Mouse (Mus musculus) hindbrain, embryonic 12.5 days (tissue): ENCODE results near the gene Hgd. TPM values are rescaled to one million over a fixed set of nuclear protein-coding genes. Genes with fewer than 3 reads are reported as not detected.
A peak's percentile ranks its signal among the peaks of the same experiment; 100 is the strongest.

Source experiments
- ATAC-seq: fragments of 200-750 bp; cut with Nextera tagmentation; 2 replicates; pipeline ENCODE4 v1.8.0; 2017; ENCODE audit warnings: moderate TSS enrichment; ENCODE audit not compliant: low FRiP score
- H3K27ac ChIP-seq: fragments of 300-500 bp; sonication (generic); 2 replicates; pipeline ENCODE4 v1.5.1; 2016; ENCODE audit warnings: mild to moderate bottlenecking
- H3K27me3 ChIP-seq: fragments of 300-500 bp; sonication (generic); 2 replicates; pipeline ENCODE4 v1.6.1; 2016; ENCODE audit warnings: mild to moderate bottlenecking
- H3K36me3 ChIP-seq: fragments of 300-500 bp; sonication (generic); 2 replicates; pipeline ENCODE4 v1.6.1; 2016; ENCODE audit warnings: mild to moderate bottlenecking
- H3K4me1 ChIP-seq: fragments of 300-500 bp; sonication (generic); 2 replicates; pipeline ENCODE4 v1.6.1; 2016
- H3K4me2 ChIP-seq: fragments of 300-500 bp; sonication (generic); replicated peaks from 2 replicates; pipeline ENCODE4 v1.6.1; 2016; ENCODE audit warnings: mild to moderate bottlenecking
- H3K4me3 ChIP-seq: fragments of 300-500 bp; sonication (generic); 2 replicates; pipeline ENCODE4 v1.5.1; 2016; ENCODE audit warnings: mild to moderate bottlenecking
- H3K9ac ChIP-seq: fragments of 300-500 bp; sonication (generic); 2 replicates; pipeline ENCODE4 v1.6.1; 2016; ENCODE audit warnings: mild to moderate bottlenecking, moderate library complexity
- H3K9me3 ChIP-seq: fragments of 300-500 bp; sonication (generic); replicated peaks from 2 replicates; pipeline ENCODE4 v1.6.1; 2016; ENCODE audit warnings: mild to moderate bottlenecking
- WGBS: fragments of 180-500 bp; shearing (Covaris S2); methylation state at CpG from one replicate; pipeline ENCODE4 v1.1.7; 2016; 5-methylcytosine and 5-hydroxymethylcytosine counted together
- polyA plus RNA-seq: library from polyadenylated mRNA; unstranded; fragments of >200 nt; fragmentation: Nextera tagmentation; extraction: Ambion mirVana; gene quantifications from 2 replicates; pipeline ENCODE4 v1.2.1, GENCODE M21; 2016

Hgd gene
- polyA plus RNA-seq, 1 experiment from 2014 or later, result not detected

DNA sequence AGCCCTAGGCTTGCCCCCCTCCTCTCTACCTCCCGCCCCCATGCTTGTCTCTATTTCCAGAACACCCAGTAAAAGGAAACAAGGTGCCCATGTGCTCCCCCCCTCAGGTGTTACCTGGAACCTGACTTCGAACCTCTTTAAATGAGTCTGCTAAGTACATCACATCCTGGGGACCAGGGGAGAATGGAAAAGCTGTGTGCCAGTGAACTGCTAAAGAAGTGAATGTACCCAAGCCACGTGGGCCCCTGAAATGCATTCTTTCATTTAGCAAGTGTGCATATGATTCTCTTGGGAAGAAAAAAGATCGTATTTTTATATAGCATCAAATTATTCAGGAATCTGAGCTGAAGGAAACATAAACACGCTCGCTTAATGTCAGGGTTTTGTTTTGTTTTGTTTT lies 3.8 kb downstream of the Hgd start:
- H3K9ac ChIP-seq, result peak overlapping the region; percentile 46; the same call in 1 of the 2 replicates

DNA sequence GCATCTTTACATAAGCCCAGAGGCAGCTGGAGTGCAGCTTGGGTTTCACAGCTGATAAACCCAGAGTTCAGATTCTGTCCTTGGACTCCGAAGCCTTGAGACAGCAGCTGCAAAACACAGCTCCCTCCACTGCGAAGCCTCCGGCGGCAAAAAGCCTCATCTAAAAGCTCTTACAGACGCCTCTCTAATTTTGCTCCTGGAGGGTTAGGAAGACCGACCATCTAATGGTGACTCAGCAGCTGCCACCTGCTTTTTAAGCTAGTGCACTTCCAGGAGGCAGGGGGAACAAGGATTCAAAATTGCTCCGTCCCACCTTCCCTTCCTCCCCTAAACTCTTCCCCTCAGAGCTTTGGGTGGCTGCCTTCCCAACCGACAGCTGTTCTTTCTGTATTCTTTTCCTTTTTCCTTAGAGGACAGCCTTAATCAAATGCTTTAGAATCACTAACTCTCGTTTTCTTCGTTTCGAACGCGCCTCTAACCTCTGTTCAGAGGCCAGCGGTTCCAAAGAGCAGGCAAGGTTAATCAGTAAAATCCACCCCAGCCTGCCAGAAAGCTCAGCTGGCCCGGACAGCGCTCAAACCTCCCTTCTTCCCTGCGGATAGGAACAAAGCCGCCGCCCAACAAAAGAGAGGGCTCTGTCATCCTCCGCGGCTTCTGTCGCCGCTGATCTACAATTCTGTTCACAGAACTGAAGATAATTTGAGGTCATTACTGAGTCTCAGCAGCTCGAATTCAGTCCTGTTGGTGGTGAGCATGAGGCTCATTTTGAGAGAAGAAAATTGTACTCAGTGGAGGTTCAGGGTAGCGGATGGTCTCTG lies 4.5 kb downstream of the Hgd start:
- Histone ChIP-seq H3K4me3 (peak overlapping the region; percentile 15), H3K27me3 (no peaks in the 10 kb centered on the region), H3K9me3 (no peaks in the 10 kb centered on the region), H3K4me2 (peak overlapping the region; percentile 43), H3K9ac (peak overlapping the region; percentile 46), H3K36me3 (no peaks in the 10 kb centered on the region), H3K27ac (peak overlapping the region; percentile 90), H3K4me1 (peaks cover 29% of the 10 kb centered on the region)
- 2% methylated on average over 25 of the region's 25 CpGs for WGBS
- peak; percentile 88 for ATAC-seq

More for the DNA sequence above, 3.8 kb downstream of the Hgd start:
- Histone ChIP-seq H3K36me3 (no peaks in the 10 kb centered on the region), H3K4me1 (peaks cover 29% of the 10 kb centered on the region), H3K4me3 (no peak overlapping the region; the same call in 1 of the 2 replicates), H3K27me3 (no peaks in the 10 kb centered on the region), H3K9me3 (no peaks in the 10 kb centered on the region), H3K27ac (peak overlapping the region; percentile 90), H3K4me2 (peak overlapping the region; percentile 43)
- WGBS, result 34% methylated on average over 6 of the region's 6 CpGs
- ATAC-seq, result no peak

DNA sequence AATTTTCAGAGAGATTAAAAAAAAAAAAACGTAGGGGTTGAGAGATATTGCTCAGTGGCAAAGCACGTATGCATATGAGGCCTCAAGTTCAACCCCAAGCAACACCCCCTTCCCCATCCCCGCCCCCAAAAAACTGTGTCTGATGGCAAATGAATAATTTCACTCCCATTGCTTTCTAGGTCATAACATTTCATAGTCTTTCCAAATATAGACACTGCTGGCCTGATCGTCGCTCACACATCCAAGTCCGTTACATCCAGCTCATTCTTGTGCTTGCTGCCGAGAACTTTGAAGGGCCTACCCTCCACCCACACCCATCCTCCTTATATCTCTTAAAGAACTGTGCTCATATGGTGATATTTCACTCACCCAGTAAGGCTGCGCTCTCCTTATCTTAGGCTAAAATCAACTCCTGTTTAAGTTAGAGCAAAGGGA lies 5.2 kb downstream of the Hgd start:
- no peaks in the 10 kb centered on the region for H3K9me3 ChIP-seq
- H3K4me3 ChIP-seq, result no peak overlapping the region
- 44% methylated on average over 8 of the region's 8 CpGs for WGBS
- H3K9ac ChIP-seq, result no peak overlapping the region
- no peaks in the 10 kb centered on the region for H3K27me3 ChIP-seq
- peak overlapping the region; percentile 43 for H3K4me2 ChIP-seq
- peaks cover 29% of the 10 kb centered on the region for H3K4me1 ChIP-seq
- no peaks in the 10 kb centered on the region for H3K36me3 ChIP-seq
- peak overlapping the region; percentile 90 for H3K27ac ChIP-seq
- ATAC-seq, result no peak

DNA sequence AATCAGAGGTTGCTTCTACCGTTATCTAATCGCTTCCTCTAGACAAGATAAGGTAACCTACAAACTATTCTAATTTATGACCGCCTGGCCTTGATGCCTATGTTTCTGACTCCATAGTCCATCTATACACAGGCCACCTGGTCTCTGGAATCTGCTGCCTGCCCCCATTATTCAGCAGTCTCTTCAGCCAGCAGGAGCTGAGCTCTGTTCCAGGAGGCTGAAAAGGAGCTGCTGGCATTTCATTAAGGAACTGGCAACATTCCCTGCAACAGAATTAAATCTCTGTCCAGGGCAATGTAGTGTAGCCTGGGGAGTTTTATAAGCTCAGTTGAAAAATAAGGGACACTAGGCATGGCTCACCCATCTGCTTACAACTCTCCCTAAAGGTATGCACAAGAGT lies 11.0 kb downstream of the Hgd start:
- Histone ChIP-seq H3K27ac (no peak overlapping the region), H3K4me2 (no peak overlapping the region), H3K4me3 (no peak overlapping the region), H3K9me3 (no peaks in the 10 kb centered on the region), H3K36me3 (no peaks in the 10 kb centered on the region), H3K27me3 (no peaks in the 10 kb centered on the region), H3K9ac (no peak overlapping the region), H3K4me1 (no peaks in the 10 kb centered on the region)
- ATAC-seq, result no peak
- WGBS, result 91% methylated on average over 3 of the region's 3 CpGs

DNA sequence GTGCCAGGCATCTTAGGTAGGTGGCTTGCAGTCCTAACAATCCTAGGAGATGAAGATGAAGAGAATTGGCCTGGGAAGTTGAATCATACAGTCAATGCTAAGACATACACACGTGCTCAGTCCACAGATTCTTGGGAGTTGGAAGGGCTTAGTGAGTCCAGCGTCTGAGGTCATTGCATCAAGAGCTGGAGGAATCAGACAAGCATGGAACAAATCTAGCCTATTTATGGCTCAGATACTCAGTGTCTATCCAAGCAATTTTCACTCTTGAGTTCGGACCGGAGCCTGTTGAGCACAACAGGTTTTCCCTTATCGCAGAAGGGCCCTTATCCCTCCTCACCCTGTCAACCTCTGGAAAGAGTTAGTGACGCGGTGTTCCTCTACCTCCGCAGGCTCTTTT lies 11.6 kb downstream of the Hgd start:
- Histone ChIP-seq H3K4me3 (no peak overlapping the region), H3K4me1 (no peaks in the 10 kb centered on the region), H3K27ac (no peak overlapping the region), H3K4me2 (no peak overlapping the region), H3K9me3 (no peaks in the 10 kb centered on the region), H3K36me3 (no peaks in the 10 kb centered on the region), H3K27me3 (no peaks in the 10 kb centered on the region), H3K9ac (no peak overlapping the region)
- WGBS, result 98% methylated on average over 8 of the region's 8 CpGs
- no peak for ATAC-seq

DNA sequence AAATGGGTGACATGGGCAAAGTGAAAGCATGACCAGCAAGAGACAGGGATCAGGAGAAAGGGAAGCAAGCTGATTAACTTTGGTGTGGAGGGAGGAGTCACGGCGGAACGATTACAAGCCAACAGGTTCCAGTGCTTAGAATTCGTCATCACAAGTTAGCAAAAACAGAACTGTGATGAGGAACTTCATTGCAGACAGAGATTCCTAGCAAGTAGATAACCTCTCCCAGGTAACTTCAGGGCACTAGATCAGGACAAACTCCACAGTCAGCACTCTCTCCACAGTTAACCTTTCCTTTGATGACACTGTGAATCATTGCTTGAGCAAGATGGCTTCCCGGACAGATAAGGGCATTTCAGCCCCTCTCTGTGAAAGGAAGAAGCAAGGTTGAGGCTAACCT lies 17.5 kb downstream of the Hgd start:
- no peak overlapping the region for H3K4me3 ChIP-seq
- H3K27me3 ChIP-seq, result no peaks in the 10 kb centered on the region
- H3K4me2 ChIP-seq, result no peak overlapping the region
- WGBS, result 76% methylated on average over 5 of the region's 5 CpGs
- no peak overlapping the region for H3K9ac ChIP-seq
- H3K9me3 ChIP-seq, result no peaks in the 10 kb centered on the region
- H3K4me1 ChIP-seq, result no peaks in the 10 kb centered on the region
- H3K27ac ChIP-seq, result no peak overlapping the region
- ATAC-seq, result no peak
- no peaks in the 10 kb centered on the region for H3K36me3 ChIP-seq

DNA sequence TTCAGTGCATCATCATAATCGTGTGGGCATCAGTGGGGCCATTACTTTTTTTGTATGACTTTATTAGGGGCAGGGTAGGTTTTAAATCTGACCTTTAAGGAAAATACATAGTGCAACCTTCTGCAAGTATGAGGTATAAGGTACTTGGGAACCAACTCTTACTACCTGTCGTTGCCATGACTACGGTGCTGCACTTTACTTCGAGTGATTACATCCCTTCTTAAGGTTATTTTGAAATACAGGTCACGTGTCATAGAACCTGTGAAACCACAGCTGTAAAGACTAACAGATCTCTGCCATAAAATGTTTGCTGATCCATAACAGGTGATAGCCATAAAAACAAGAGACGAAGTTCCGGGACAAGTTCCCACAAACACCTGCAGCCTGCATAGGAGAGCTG lies 18.5 kb downstream of the Hgd start:
- WGBS, result 94% methylated on average over 7 of the region's 7 CpGs
- no peak overlapping the region for H3K9ac ChIP-seq
- no peaks in the 10 kb centered on the region for H3K27me3 ChIP-seq
- H3K4me2 ChIP-seq, result no peak overlapping the region
- H3K36me3 ChIP-seq, result no peaks in the 10 kb centered on the region
- H3K4me1 ChIP-seq, result no peaks in the 10 kb centered on the region
- H3K4me3 ChIP-seq, result no peak overlapping the region
- H3K27ac ChIP-seq, result no peak overlapping the region
- no peaks in the 10 kb centered on the region for H3K9me3 ChIP-seq
- no peak for ATAC-seq

DNA sequence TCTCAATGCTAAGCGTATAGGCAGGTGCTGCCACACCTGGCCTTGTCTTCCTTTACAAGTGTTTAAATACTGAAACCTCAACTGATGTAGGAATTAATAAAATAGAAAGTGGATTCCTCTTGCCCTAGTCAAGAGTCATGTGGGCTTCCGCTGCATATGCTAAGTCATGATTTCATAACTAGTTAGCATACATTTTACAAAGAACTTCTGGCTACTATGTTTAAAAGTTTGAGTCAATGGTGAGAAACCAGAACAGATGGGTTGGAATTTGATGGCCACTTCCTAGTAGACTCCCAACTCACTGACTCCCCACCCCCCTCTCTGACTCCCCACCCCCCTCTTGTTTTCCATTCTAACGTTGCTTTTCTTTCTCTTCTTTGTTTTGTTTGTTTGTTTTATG lies 19.4 kb downstream of the Hgd start:
- 82% methylated on average over 3 of the region's 3 CpGs for WGBS

DNA sequence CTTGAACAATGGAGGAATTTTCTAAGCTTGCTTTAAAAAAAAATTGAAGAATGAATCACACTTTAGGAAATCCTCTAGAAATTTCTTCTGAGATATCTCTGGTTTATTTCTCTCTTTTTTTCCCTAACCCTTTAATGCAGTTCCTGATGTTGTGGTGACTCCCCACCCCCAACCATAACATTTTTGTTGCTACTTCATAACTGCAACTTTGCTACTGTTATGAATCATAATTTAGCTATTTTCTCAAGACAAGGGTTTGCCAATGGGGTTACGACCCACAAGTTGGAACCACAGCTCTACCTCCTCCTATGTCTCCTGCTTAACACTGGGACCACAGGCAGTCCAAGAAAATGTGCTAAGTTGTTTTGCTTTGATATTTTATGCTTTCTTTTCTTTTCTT lies 23.5 kb downstream of the Hgd start:
- Histone ChIP-seq H3K36me3 (no peaks in the 10 kb centered on the region), H3K9me3 (no peaks in the 10 kb centered on the region), H3K9ac (no peak overlapping the region), H3K27ac (no peak overlapping the region), H3K4me3 (no peak overlapping the region), H3K4me1 (no peaks in the 10 kb centered on the region), H3K4me2 (no peak overlapping the region), H3K27me3 (no peaks in the 10 kb centered on the region)
- ATAC-seq, result no peak
- WGBS, result 92% methylated on average over 1 of the region's 1 CpGs

More for the DNA sequence above, 19.4 kb downstream of the Hgd start:
- Histone ChIP-seq H3K27ac (no peak overlapping the region), H3K4me1 (no peaks in the 10 kb centered on the region), H3K9me3 (no peaks in the 10 kb centered on the region), H3K4me2 (no peak overlapping the region), H3K27me3 (no peaks in the 10 kb centered on the region), H3K36me3 (no peaks in the 10 kb centered on the region), H3K4me3 (no peak overlapping the region), H3K9ac (no peak overlapping the region)
- no peak for ATAC-seq

DNA sequence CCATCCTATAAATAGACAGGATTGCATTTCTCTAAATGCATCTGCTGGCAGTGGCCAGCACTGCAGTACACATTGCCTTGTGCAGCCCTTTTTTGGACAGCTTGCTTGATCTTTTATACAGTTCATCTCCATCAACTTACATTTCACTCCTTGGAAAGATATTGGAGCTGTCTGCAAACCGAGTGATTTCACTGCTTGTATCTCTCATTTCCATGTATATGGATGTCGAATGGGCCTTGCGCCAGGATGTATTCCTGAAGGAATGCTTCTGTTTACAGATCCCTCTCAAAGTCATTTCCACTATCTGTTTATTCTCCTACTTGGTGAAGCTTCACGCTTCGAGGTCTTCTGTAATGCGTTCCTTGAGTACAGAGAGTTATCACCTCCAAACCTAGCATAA lies 24.3 kb downstream of the Hgd start:
- Histone ChIP-seq H3K4me3 (no peak overlapping the region), H3K4me1 (0 out of 2 replicates have a peak, but pooled peaks cover 5% of the 10 kb centered on the region), H3K27ac (no peak overlapping the region), H3K36me3 (no peaks in the 10 kb centered on the region), H3K27me3 (no peaks in the 10 kb centered on the region), H3K9me3 (no peaks in the 10 kb centered on the region), H3K9ac (no peak overlapping the region), H3K4me2 (no peak overlapping the region)
- no peak for ATAC-seq
- 90% methylated on average over 6 of the region's 6 CpGs for WGBS

DNA sequence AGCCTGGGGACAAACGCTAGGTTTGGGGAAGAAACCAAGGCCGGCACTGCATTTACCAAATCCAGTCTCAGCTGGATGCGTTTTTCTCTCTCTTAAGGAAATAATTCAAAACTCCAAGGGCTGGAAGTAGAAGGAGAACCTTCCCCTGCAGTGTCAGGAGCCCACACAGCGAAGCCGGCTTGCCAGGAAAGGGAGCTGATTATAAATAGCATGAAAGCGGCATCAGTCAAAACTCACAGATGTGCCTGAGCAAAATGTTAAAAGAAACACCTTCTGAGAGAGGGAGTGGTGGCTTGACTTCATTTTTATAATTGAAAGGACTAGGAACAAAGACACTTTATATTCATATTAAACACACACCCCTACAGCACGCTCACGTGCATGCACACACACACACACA lies 30.4 kb downstream of the Hgd start:
- Histone ChIP-seq H3K4me3 (no peak overlapping the region), H3K27me3 (no peaks in the 10 kb centered on the region), H3K36me3 (no peaks in the 10 kb centered on the region), H3K9me3 (no peaks in the 10 kb centered on the region), H3K9ac (no peak overlapping the region), H3K4me2 (no peak overlapping the region), H3K27ac (no peak overlapping the region), H3K4me1 (peaks cover 13% of the 10 kb centered on the region)
- 76% methylated on average over 8 of the region's 8 CpGs for WGBS
- ATAC-seq, result no peak

DNA sequence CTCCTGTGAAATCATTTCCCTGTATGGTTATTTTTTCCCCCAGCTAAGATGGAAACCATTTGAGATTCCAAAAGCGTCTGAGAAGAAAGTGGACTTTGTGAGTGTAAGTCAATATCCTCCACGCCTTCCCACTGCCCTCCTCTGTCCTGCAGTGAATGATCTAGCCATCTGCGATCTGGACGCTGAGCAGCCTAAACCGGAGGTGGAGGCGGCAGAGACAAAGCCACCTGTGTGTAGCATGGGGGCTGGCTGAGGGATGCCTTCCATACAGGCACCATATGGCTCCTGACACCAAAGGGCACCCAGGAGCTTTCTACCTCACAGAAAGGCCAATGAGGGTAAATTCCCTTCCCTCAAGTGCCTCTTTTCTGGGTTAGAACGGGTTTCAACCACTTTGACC lies 31.1 kb downstream of the Hgd start:
- H3K27me3 ChIP-seq, result no peaks in the 10 kb centered on the region
- no peak overlapping the region for H3K4me3 ChIP-seq
- WGBS, result 64% methylated on average over 7 of the region's 7 CpGs
- no peak overlapping the region for H3K4me2 ChIP-seq
- H3K36me3 ChIP-seq, result no peaks in the 10 kb centered on the region
- H3K9ac ChIP-seq, result no peak overlapping the region
- H3K27ac ChIP-seq, result no peak overlapping the region
- no peaks in the 10 kb centered on the region for H3K9me3 ChIP-seq
- peaks cover 13% of the 10 kb centered on the region for H3K4me1 ChIP-seq
- ATAC-seq, result no peak

DNA sequence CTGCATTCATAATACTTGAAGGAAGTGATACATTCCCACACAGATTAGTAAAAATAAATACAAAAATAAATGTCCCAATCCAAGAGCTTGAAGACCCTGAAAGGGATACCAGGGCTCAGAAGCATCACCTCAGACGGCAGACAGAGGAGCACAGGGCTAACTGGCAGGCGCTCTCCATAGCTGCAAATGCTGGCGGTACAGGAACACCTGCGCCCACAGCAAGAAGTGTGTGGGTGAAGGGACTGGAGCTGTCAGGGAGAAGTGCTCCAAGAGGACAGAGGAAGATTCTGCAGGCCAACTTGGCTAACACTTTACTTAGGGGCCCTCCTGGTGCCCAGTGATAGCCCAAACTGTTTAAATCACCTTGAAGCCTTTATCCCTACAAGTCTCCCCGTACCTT lies 32.1 kb downstream of the Hgd start:
- ATAC-seq, result no peak
- H3K27me3 ChIP-seq, result no peaks in the 10 kb centered on the region
- H3K9me3 ChIP-seq, result no peaks in the 10 kb centered on the region
- no peak overlapping the region for H3K9ac ChIP-seq
- H3K4me1 ChIP-seq, result peaks cover 13% of the 10 kb centered on the region
- H3K4me2 ChIP-seq, result no peak overlapping the region
- H3K4me3 ChIP-seq, result no peak overlapping the region
- H3K36me3 ChIP-seq, result no peaks in the 10 kb centered on the region
- H3K27ac ChIP-seq, result no peak overlapping the region
- 91% methylated on average over 5 of the region's 5 CpGs for WGBS
